Mouse (Mus musculus) adrenal gland, adult 18-20 months (tissue): ENCODE data around the gene Art3. TPM values are rescaled to one million over a fixed set of nuclear protein-coding genes. Genes with fewer than 3 reads are reported as not detected.
A peak's percentile ranks its signal among the peaks of the same experiment; 100 is the strongest.

Experiments
- DNase-seq, 2 experiments: peaks; one replicate each; pipeline ENCODE4 v3.0.0; 2021 to 2022; ENCODE audit warnings: low spot score in 2 of 2
- total RNA-seq, 2 experiments: library from RNA; stranded (reverse); gene quantifications; 1 replicate in 1 of 2; 2 replicates in 1 of 2; pipeline ENCODE4 v1.2.3; 2021

Art3 gene
- total RNA-seq, 2 experiments from 2014 or later: 48.5 to 78.3 TPM

DNA sequence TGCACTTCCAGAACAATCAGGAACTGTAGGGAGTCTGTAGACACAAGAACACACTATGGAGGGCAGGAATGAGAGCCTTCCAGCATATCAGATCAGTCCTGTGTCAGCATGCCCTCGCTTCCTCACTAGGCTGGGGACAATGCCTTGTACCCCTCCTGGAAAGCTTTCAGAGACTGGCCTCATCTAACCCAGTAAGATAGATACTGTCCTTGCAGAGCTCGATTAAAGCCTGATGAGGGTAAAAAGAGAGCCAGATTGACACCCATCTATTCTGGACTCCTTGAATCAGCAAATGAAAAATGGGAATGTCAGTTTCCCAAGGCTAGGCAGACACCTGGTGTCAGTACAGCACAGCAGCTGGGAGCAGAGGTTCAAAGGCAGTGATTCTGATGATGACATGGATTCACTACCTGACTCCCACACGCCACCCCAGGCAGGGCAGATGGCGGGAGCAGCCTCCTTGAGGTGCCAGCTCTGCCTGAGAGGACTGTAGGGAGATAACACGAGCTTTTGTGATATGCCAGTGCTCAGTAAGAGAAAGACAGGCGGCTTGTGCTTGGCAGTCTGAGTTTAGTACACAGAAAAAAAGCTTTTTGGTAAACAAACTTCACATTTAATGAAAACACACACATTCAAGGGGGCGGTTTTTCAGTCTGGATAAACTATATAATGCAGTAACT is 80.0 kb downstream of the Art3 start:
- no peak for DNase-seq

DNA sequence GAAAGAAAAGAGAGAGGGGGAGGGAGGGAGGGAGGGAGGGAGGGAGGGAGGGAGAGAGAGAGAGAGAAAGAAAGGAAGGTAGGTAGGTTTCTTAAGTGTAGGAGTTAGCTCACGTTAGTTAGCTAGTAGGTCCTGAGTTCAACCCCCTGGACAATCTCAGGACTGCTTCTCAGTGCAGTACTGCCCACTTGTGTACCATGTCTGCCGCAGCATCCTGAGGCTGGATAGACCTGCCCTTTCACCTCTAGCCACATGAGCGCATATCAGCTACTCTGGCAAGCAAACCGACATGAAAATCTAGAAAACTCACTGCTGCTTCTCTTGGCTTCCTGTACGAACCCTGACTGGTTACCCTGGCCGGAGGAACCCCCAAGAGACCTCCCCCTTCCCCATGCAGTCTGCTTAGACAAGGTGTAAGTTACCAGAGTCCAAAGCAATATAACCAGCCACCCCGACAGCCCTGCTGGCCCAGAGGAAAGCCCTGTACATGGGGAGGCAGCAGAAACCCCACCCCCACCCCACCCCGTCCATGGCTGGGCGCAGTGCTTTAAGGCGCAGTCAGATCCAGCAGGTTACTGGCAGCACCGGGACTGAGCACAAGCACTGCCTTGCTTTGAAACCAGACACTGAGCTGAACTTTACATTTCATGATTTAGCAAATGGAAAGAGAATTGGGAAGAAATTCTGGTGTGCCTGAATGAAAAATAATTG is 81.8 kb downstream of the Art3 start:
- DNase-seq: no peak

DNA sequence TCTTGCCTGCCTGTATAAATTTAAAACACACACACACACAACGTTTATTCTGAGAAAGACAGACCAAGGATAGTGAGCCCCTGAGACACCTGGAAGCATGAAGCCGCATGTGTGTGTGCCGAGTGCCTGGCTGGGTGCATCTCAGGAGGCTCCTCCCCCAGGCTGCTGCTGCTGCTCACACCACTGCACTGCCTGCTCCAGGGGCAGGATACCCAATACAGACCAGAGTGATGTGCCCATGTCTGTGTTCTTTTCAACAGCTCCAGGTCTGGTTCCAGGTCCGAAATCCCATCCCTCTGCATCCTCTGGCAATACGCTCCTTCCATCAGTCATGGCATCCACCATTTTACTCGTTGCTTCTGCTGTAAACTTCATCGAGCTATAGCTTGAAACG is 82.4 kb downstream of the Art3 start:
- DNase-seq: no peak

DNA sequence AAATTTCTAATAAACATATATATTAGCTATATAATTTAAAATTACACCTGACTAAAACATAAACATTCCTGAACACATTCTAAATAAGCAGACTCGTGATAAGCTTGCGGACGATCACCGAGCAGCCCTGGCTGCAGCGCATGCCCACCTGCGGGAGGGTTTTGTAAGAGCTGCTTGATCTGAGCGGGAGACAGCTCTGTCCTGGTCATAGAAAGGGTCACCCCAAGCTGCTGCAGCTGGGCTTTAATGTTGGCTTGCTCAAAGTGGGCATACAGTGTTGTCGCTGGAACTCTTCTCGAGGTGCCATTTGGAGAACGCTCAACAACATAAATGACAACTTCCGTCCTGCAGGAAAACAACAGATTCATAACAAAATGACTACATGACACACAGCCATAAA is 92.5 kb downstream of the Art3 start:
- DNase-seq: no peak

DNA sequence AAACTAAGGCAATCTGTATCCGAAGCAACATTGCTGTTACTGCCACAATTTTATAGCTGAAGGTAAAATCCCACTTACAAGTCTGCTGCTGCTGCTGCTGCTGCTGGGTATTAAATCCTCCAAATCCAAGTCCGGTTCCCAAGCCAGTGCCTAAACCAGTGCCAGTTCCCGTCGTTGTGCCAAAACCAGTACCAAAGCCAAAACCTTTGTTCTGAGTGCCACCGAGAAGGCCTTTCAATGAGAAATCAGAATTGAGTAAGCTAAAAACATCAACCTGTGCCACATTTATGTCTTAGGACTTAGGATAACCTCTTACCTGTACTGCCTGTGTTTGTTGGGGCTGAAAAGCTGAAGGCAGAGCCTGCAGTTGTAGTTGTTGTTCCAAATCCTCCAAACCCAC is 99.1 kb downstream of the Art3 start:
- no peak for DNase-seq

DNA sequence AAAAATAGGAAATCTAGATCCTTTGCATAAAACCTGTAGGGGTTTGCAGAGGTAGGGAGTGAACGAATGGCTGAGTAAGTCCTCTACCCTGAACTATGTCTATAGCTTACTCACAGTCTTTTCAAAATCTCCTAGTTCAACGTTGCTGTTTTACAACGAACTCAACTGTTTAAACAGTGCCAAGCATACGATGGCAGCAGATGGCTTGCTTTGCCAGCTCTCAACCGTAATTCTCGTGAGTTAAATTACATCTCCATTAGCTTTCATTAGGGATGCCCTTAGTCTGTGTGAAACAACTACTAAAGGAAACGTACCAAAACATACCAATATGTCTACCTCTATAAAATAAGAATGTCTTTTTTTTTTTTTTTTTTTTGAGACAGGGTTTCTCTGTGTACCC is 100.0 kb downstream of the Art3 start:
- DNase-seq: no peak

DNA sequence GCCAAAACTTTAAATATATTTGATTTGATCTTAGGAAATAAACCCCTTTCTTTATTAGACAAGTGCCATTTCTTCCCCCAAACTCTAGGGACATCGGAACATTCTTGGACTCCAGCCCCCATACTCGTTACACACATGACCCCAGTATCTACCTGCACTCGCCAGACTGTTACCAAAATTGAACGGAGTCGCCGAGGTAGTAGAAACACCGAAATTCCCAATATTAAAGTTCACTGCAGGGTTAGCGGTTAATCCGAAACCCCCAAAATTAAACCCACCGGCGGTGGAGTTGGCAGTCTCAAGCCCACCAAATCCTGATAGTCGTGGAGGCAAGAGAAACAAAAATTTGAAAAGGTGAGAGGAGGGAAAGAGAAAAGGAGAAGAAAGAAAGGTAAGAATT is 102.4 kb downstream of the Art3 start:
- DNase-seq: no peak

DNA sequence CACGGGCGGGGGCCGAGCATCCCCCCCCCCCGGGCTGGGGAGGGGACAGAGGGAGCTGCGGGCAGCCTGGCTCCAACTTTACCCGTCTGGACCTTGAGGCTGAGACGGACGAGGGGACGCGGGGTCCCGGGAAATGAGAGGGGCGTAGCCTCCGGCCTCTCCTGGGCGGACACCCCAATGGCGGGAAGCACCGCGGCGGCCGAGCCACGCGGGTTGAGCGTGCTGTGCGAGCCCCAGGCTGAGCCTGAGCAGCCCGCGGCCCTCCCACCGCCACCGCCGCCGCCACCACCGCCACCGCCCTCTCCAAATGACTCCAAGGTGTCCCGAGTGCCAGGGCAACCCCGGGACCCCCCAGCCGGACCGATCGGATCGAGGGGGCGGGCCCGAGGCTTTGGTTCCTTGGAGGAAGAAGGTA is 103.0 kb downstream of the Art3 start:
- DNase-seq: no peak

DNA sequence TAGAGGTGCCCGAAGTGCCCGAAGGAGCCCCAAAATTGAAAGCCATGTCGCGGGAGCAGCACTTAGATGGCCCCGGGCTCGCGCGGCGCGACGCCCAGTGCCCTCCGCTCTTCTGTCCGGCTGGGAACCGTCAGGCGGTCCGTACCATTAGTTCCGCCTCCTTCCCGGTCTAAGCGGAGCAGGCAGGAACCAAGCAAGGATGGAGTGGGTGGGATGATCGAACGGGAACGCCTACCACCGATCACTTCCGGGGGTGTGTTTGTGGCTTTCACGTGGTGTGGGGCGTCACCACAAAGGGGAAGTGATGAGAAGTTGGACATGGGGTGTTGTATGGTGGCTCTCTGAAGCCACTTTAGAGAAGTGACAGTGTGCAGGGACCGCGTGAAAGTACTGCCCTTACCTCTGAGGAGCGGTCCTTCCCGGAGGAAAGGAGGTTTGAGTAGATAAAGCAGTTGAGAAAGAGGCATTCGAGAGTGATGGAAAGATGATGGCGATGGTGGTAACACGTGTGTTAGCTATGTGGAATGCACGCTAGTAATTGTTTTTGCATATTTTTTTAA is 103.5 kb downstream of the Art3 start, which contains the start of gene Nup54:
Gene Nup54 (minus strand): TSS at position 195 of the 560 bp plus-strand sequence.
- peak; percentile 90 to 92 for DNase-seq

DNA sequence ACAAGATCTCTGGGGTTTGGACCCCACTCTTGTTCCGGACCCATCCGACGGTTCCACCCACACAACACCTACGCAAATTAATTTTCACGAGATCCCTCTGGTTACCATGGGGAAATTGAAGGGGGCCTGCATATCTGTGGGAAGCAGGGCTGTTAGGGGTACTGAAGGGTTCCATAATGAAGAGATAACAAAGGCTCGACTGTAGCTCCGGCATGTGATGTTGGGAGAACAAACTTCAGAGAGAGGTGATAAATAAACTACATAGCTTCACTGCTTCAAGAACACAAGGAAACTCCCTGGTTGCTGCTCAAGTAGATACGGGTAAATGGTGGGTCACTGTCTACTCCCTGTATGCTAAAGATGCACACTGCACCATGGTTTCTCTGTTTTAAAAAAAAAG is 106.9 kb downstream of the Art3 start:
- DNase-seq: no peak

DNA sequence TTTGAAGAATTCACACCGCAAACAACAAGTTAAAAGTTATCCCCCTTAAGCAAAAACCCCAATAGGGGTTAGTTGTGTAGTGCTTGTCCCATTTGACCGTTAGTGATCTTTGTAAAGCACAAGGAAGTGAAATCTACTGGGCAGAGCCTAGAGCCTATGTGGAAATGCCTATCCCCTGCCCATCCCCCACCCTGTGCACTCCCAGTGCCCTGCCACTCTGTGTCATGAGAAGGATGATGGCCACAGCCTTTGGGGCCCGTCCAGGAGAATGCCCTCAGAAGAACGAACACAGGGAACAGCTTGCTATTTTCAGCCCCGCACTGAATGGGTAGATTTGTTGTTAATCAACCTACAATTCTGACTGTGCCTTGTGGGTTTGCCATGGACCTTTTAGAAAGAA is 109.9 kb downstream of the Art3 start:
- DNase-seq: peak; percentile 15 to 40

DNA sequence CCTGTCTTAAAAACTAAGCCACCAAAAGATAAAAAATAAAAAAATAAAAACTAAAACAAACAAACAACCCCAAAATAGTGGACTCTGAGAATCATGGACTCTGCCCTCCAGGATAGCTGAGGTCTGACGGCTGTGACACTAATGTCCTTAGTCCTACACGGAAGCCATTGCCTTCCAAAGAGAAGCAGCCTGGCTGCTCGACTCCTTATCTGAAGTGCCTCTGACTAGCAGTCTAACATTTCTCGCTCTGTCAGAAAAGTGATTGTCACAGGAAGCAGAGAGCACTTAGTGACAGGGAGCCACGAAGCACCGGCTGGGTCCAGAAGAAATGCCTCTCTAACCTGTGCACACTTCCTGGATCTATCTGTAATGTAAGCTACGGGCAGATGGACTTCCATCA is 111.3 kb downstream of the Art3 start:
- no peak for DNase-seq

DNA sequence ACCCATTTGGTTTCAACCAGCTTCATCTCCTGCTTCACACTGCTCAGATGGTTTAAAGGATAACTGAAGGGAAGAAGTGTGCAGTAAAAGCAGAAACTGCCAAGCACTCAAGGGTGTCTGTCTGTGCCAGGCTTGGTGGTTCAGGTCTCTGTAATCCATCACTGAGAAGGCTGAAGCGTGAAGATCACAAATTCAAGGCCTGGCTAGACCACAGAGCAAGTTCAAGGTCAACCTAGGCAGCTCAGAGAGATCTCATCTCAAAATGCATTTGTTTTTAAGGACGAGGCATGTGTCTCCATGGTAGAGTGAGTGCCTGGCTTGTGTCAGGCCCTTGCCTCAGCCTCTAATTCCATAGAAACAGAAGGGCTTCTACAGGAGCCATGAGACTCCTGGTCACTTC is 113.4 kb downstream of the Art3 start:
- no peak for DNase-seq

DNA sequence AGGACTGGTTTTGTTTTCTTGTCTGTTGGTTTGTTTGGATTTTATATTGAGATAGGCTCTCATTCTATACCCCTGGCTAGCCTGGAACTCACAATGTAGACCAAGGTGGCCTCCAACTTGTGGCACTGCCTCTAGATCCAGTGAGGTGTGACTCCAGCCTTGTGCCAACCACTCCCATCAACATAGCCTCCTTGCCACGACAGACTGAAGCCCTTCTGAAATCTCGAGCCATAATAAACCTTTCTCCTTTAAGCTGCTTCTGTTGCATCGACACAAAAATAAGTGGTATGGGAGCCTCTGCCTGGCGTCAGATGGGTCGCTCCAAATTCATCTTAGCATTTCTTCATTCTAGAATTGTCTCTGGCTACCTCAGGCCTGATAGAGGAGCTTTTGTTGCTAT is 115.1 kb downstream of the Art3 start:
- no peak for DNase-seq

DNA sequence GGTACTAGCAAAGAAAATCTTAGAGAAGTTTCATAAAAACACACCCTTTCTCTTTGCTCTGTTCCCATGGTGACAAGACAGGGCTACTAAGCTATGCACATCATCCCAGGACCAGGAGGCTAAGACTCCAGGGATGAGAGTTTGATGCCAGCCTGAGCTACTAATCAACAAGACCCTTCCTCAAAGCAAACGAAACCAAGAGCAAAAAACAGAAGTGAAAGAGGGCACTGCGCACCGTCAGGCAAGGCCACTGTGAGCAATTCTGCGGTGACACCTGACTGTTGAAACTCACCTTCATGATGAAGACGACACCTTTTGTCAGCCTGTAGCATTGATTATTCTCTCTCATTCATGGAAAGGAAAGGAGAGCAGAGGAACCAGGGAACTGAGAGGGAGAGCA is 121.2 kb downstream of the Art3 start:
- no peak for DNase-seq

DNA sequence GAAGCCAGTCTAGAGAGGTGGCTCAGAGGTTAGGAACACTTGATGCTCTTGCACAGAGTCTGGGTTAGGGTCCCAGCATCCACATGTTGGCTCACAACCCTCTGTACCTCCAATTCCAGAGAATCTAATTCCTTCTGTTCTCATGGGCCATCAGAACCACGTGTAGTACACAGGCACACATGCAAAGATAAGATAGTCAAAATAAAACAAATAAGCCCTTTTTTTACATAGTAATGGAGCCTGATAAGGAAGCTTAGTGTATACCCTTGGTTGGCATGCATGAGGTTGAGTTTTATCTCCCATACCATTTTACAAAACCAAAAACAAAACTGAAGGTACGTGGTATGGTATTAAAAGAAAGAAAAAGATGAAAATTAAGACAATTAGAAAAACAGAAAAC is 125.8 kb downstream of the Art3 start:
- no peak for DNase-seq

DNA sequence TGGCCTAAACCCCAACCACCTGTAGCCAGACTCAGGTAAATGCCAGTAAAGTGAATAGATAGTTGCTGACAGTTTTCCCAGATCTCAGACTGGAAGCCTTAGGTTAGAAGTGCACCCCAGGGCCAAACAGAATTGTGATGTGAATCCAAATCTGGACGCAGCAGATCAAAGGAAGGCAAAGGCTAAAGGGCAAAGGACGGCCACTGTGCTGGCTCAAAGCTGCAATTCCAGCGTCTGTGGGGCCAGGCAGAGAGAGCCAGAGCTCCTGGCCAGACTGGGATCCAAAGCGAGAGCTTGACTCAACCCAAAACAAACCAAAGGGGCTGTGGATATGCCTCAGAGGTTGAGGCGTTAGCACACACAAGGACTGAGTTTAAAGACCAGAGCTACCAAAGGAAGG is 127.1 kb downstream of the Art3 start:
- no peak for DNase-seq

DNA sequence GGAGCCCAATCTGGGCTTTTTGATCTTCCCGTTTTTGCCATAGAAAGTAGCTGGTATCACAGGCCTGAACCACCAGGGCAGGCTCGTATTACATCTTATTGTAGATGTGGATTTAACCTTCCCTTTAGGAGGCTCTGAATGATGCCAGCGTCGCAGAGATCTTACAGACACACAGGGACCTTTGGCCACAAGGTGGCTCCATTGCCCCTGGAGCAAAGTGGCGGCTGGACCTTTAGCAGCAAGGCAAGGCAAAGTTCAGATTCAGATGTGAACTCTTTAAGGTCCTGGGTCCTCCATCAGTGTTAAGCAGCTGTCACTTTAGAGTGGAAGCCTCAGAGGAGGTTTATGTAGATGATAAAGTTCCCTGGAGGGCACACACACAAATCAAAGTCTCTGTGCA is 129.7 kb downstream of the Art3 start:
- peak; percentile 50 to 69 for DNase-seq
